ENCODE assay signal across 23 mouse cellular contexts in the genomic region with DNA sequence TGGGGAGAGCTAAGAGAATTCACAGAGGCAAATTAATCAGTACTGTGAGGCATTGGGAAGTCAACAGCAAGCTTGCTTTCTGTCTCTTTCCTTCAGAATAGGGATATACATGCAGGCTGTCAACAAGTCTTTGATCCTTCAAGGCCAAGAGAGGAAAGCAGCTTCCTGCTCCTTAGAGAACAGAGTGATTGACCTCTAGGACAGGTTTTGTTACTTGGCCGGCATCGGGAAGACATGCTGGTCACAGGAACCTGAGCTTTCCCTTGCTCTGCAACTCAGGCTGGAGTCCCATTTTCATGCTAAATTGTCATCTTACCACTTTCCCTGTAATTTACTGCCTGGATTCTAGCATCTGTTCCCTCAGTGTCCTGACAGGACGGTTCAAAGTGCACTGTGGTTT.
DNase-seq lines count a peak whose midpoint lies in the region; ATAC-seq and TF ChIP-seq lines count a peak whose summit lies in the region.
"Had no signal": no experiment of that assay in that cellular context is flagged by ENCODE, and none has a peak within 500 bp of the region (broad histone marks: within the 10 kb centered on the region; RNA-seq: fewer than 3 reads in every experiment).

No protein-coding gene starts in this region.

- TF ChIP-seq CTCF in stomach, postnatal 0 days (IDR thresholded peaks at IDR 0.05; ENCODE audit: low read depth), result no peak

- no peaks in the 10 kb centered on the region for H3K36me3 ChIP-seq in stomach, postnatal 0 days (ENCODE audit: control insufficient read depth, insufficient read depth, low read length)
- H3K36me3 ChIP-seq: embryonic facial prominence, embryonic 13.5 days; embryonic facial prominence, embryonic 15.5 days; forebrain, embryonic 10.5 days; forebrain, embryonic 12.5 days; G1E had no signal

- H3K4me2 ChIP-seq in stomach, postnatal 0 days (replicated peaks; ENCODE audit: low read depth), result no peak overlapping the region
- H3K4me2 ChIP-seq: embryonic facial prominence, embryonic 13.5 days; embryonic facial prominence, embryonic 15.5 days; forebrain, embryonic 12.5 days had no signal

- no peak for TF ChIP-seq EP300 in stomach, postnatal 0 days (optimal IDR thresholded peaks at IDR 0.05)

- no peak overlapping the region for H3K4me3 ChIP-seq in stomach, postnatal 0 days (ENCODE audit: low read depth, low read length)
- H3K4me3 ChIP-seq: embryonic facial prominence, embryonic 13.5 days; embryonic facial prominence, embryonic 15.5 days; erythroblast, embryonic 14.5 days; forebrain, embryonic 10.5 days; forebrain, embryonic 12.5 days had no signal

- ATAC-seq in stomach, postnatal 0 days (ENCODE audit: low FRiP score, low TSS enrichment), result no peak
- ATAC-seq: activated CD4-positive, CD25-positive, alpha-beta regulatory T cell, adult 4 months; CD4-positive, CD25-positive, alpha-beta regulatory T cell, adult 4 months; forebrain, embryonic 14.5 days; forebrain, embryonic 16.5 days; Patski had no signal

- H3K9me3 ChIP-seq in stomach, postnatal 0 days (ENCODE audit: control insufficient read depth, low read length), result no peaks in the 10 kb centered on the region
- H3K9me3 ChIP-seq: embryonic facial prominence, embryonic 13.5 days; embryonic facial prominence, embryonic 15.5 days; forebrain, embryonic 10.5 days; forebrain, embryonic 12.5 days; G1E had no signal

- no peaks in the 10 kb centered on the region for H3K4me1 ChIP-seq in stomach, postnatal 0 days (replicated peaks; ENCODE audit: control insufficient read depth, insufficient read depth)
- H3K4me1 ChIP-seq: embryonic facial prominence, embryonic 13.5 days; embryonic facial prominence, embryonic 15.5 days had no signal

- H3K27me3 ChIP-seq in stomach, postnatal 0 days (ENCODE audit: control insufficient read depth, insufficient read depth, low read length), result no peaks in the 10 kb centered on the region
- H3K27me3 ChIP-seq: CH12.LX; embryonic facial prominence, embryonic 13.5 days; embryonic facial prominence, embryonic 15.5 days; forebrain, embryonic 12.5 days; Patski had no signal

- peak; percentile 9 to 22 for DNase-seq in cerebellum, postnatal 14 days
- DNase-seq in cerebellum, adult 9-11 months, result no peak
- DNase-seq in kidney, adult 9 months, result peak; percentile 9
- no peak for DNase-seq in kidney, postnatal 25 days
- DNase-seq in R1 (ENCODE audit: low read depth, low spot score), result peak; percentile 64
- no peak for DNase-seq in stomach, postnatal 0 days (ENCODE audit: low spot score)
- no peak for DNase-seq in layer of hippocampus, adult 8-10 months (ENCODE audit: low spot score in 2 of 2)
- DNase-seq: adrenal gland, adult 8-10 months; adrenal gland, postnatal 14 days; adrenal gland, postnatal 36 days; B cell, adult 2 months had no signal

- WGBS in stomach, postnatal 0 days, result 48% methylated on average over 3 of the region's 3 CpGs

- H3K27ac ChIP-seq in stomach, postnatal 0 days (replicated peaks), result no peak overlapping the region
- H3K27ac ChIP-seq: embryonic facial prominence, embryonic 13.5 days; embryonic facial prominence, embryonic 15.5 days; forebrain, embryonic 10.5 days; forebrain, embryonic 12.5 days had no signal

- no peak overlapping the region for H3K9ac ChIP-seq in stomach, postnatal 0 days (ENCODE audit: low read length)
- H3K9ac ChIP-seq: embryonic facial prominence, embryonic 13.5 days; embryonic facial prominence, embryonic 15.5 days; forebrain, embryonic 12.5 days had no signal

Comparison
In these comparisons a context has a peak if more than half of its experiments do, and no peak if none do; other contexts are left out.
1. DNase-seq: peak in cerebellum, postnatal 14 days (2 of 2), kidney, adult 9 months (single experiment) and R1 (single experiment); none in cerebellum, adult 9-11 months (single experiment), kidney, postnatal 25 days (0 of 2), stomach, postnatal 0 days (single experiment) and layer of hippocampus, adult 8-10 months (0 of 2).